Mouse (Mus musculus) olfactory bulb, adult 2 months (tissue): ENCODE data around the gene Rad51b.

Experiments used
- CTCF ChIP-seq: fragments of 200-500 bp; IDR thresholded peaks from 2 replicates; pipeline ENCODE4 v1.5.1; 2012; ENCODE audit warnings: low read depth, mild to moderate bottlenecking, low read length, moderate library complexity; ENCODE audit not compliant: insufficient read depth
- POLR2A ChIP-seq: fragments of 200-500 bp; IDR thresholded peaks from 2 replicates; pipeline ENCODE4 v1.6.1; 2012; ENCODE audit warnings: mild to moderate bottlenecking, low read depth, low read length, moderate library complexity; ENCODE audit not compliant: insufficient read depth

DNA sequence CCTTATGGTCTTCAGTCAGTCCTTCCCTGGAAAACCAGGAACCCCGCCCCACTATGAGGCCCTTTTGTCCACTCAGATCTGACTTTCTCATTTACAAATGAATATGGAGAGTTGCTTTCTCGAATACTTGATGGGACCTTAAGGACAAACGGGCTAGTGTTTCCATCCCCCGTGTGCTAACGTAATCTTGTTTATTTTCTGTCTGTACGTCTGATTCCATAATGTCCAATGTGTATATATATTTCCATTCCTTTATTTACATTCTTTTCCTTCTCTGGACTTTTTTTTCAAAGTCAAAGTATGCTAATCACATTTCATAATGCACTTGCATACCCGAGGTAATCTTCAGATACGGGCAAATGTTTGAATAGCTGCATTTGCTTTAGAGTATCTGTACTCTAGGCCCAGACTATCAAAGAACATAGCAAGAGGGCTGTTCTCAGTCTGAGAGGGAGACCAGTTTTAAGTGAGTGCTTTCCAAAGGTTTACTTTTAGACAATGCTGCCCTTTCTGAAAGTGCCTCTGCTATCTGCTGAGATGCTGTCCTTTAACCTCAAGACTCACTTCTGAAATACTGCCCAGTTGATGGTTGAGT, 152.8 kb downstream of the Rad51b start:
- no peak for TF ChIP-seq POLR2A
- TF ChIP-seq CTCF = no peak
